Mouse (Mus musculus) cortical plate, adult 2 months (tissue): ENCODE measurements around the gene Efcab1.

Experiments
- CTCF ChIP-seq: fragments of 200-500 bp; IDR thresholded peaks from 2 replicates; pipeline ENCODE4 v1.5.1; 2011; ENCODE audit warnings: mild to moderate bottlenecking, control low read depth, low read length; ENCODE audit not compliant: insufficient read depth; ENCODE audit errors: extremely low read depth
- POLR2A ChIP-seq: fragments of 200-500 bp; IDR thresholded peaks from 2 replicates; pipeline ENCODE4 v1.6.1; 2011; ENCODE audit warnings: mild to moderate bottlenecking, low read length, control low read depth; ENCODE audit not compliant: insufficient read depth; ENCODE audit errors: extremely low read depth

- TF ChIP-seq CTCF (no peak), POLR2A (no peak)
Observed at GRCm38 (mm10) chr16:14959743-14960142, 53.3 kb downstream of the Efcab1 start.
